Comparison of ENCODE assay signal across 24 mouse cellular contexts in genomic region chr13:13552020-13552419, GRCm38 (mm10). TPM values are rescaled to one million over a fixed set of nuclear protein-coding genes. Genes with fewer than 3 reads are reported as not detected.
DNase-seq lines count a peak whose midpoint lies in the region; ATAC-seq and TF ChIP-seq lines count a peak whose summit lies in the region.
"Had no signal": no experiment of that assay in that cellular context is flagged by ENCODE, and none has a peak within 500 bp of the region (broad histone marks: within the 10 kb centered on the region; RNA-seq: fewer than 3 reads in every experiment).

No protein-coding gene starts in this region.

- no peak overlapping the region for H3K27ac ChIP-seq in embryonic facial prominence, embryonic 11.5 days (replicated peaks; ENCODE audit: low read depth, low read length)
- H3K27ac ChIP-seq in embryonic facial prominence, embryonic 10.5 days (replicated peaks): no peak overlapping the region
- H3K27ac ChIP-seq in midbrain, embryonic 12.5 days (replicated peaks): no peak overlapping the region
- H3K27ac ChIP-seq in midbrain, embryonic 15.5 days: no peak overlapping the region
- no peak overlapping the region for H3K27ac ChIP-seq in stomach, postnatal 0 days (replicated peaks)
- H3K27ac ChIP-seq: embryonic facial prominence, embryonic 15.5 days; heart, embryonic 10.5 days; hindbrain, embryonic 15.5 days; kidney, postnatal 0 days had no signal

- no peaks in the 10 kb centered on the region for H3K4me1 ChIP-seq in embryonic facial prominence, embryonic 11.5 days (ENCODE audit: control insufficient read depth, insufficient read depth, low read length)
- peaks cover 5% of the 10 kb centered on the region; the same call in 1 of the 2 replicates for H3K4me1 ChIP-seq in embryonic facial prominence, embryonic 10.5 days
- no peaks in the 10 kb centered on the region for H3K4me1 ChIP-seq in midbrain, embryonic 12.5 days
- no peaks in the 10 kb centered on the region for H3K4me1 ChIP-seq in midbrain, embryonic 15.5 days
- H3K4me1 ChIP-seq in stomach, postnatal 0 days (replicated peaks; ENCODE audit: control insufficient read depth, insufficient read depth): no peaks in the 10 kb centered on the region
- H3K4me1 ChIP-seq: embryonic facial prominence, embryonic 15.5 days; hindbrain, embryonic 15.5 days had no signal

- no peaks in the 10 kb centered on the region for H3K36me3 ChIP-seq in embryonic facial prominence, embryonic 11.5 days (replicated peaks; ENCODE audit: control insufficient read depth, insufficient read depth, low read depth, low read length)
- no peaks in the 10 kb centered on the region for H3K36me3 ChIP-seq in embryonic facial prominence, embryonic 10.5 days (replicated peaks)
- no peaks in the 10 kb centered on the region for H3K36me3 ChIP-seq in midbrain, embryonic 12.5 days
- H3K36me3 ChIP-seq in midbrain, embryonic 15.5 days (replicated peaks): no peaks in the 10 kb centered on the region
- no peaks in the 10 kb centered on the region for H3K36me3 ChIP-seq in stomach, postnatal 0 days (ENCODE audit: control insufficient read depth, insufficient read depth, low read length)
- H3K36me3 ChIP-seq: embryonic facial prominence, embryonic 15.5 days; G1E; heart, embryonic 10.5 days; hindbrain, embryonic 15.5 days had no signal

- no peaks in the 10 kb centered on the region for H3K27me3 ChIP-seq in embryonic facial prominence, embryonic 11.5 days (ENCODE audit: control insufficient read depth, insufficient read depth, low read length)
- H3K27me3 ChIP-seq in embryonic facial prominence, embryonic 10.5 days (replicated peaks; ENCODE audit: low read depth, poor library complexity, severe bottlenecking): no peaks in the 10 kb centered on the region
- peaks cover 77% of the 10 kb centered on the region for H3K27me3 ChIP-seq in midbrain, embryonic 12.5 days
- no peaks in the 10 kb centered on the region for H3K27me3 ChIP-seq in midbrain, embryonic 15.5 days (replicated peaks)
- H3K27me3 ChIP-seq in Patski: no peaks in the 10 kb centered on the region
- H3K27me3 ChIP-seq in stomach, postnatal 0 days (ENCODE audit: control insufficient read depth, insufficient read depth, low read length): no peaks in the 10 kb centered on the region
- H3K27me3 ChIP-seq: embryonic facial prominence, embryonic 15.5 days; hindbrain, embryonic 15.5 days had no signal

- peak; percentile 3 for DNase-seq in embryonic facial prominence, embryonic 11.5 days (ENCODE audit: low spot score)
- no peak for DNase-seq in embryonic facial prominence, embryonic 10.5 days (ENCODE audit: low spot score)
- peak; percentile 50 for DNase-seq in Patski (ENCODE audit: low read depth, low spot score)
- no peak for DNase-seq in stomach, postnatal 0 days (ENCODE audit: low spot score)
- no peak for DNase-seq in cerebellum, adult 11-12 months
- DNase-seq in frontal cortex, postnatal 25 days (ENCODE audit: low spot score in 2 of 2): no peak
- DNase-seq: cerebellum, adult 9-10 months; gastrocnemius, postnatal 25 days; heart, postnatal 14 days; layer of hippocampus, postnatal 36 days; left cerebral cortex, postnatal 4 days; lung, adult 18-20 months; right cerebral cortex, adult 18-20 months; thymus, adult 18-20 months had no signal

- 51% methylated on average over 3 of the region's 3 CpGs for WGBS in embryonic facial prominence, embryonic 11.5 days
- WGBS in embryonic facial prominence, embryonic 10.5 days: 37% methylated on average over 3 of the region's 3 CpGs
- 25% methylated on average over 3 of the region's 3 CpGs for WGBS in midbrain, embryonic 12.5 days
- WGBS in midbrain, embryonic 15.5 days: 27% methylated on average over 3 of the region's 3 CpGs
- 38% methylated on average over 3 of the region's 3 CpGs for WGBS in stomach, postnatal 0 days

- no peak overlapping the region for H3K4me2 ChIP-seq in embryonic facial prominence, embryonic 11.5 days (ENCODE audit: low read depth, low read length)
- H3K4me2 ChIP-seq in midbrain, embryonic 12.5 days (replicated peaks): no peak overlapping the region
- H3K4me2 ChIP-seq in midbrain, embryonic 15.5 days: no peak overlapping the region
- H3K4me2 ChIP-seq in stomach, postnatal 0 days (replicated peaks; ENCODE audit: low read depth): no peak overlapping the region
- H3K4me2 ChIP-seq: embryonic facial prominence, embryonic 15.5 days; hindbrain, embryonic 15.5 days had no signal

- no peak for TF ChIP-seq CTCF in Patski (IDR thresholded peaks at IDR 0.05)
- TF ChIP-seq CTCF in stomach, postnatal 0 days (IDR thresholded peaks at IDR 0.05; ENCODE audit: low read depth): no peak

- H3K9me3 ChIP-seq in embryonic facial prominence, embryonic 11.5 days (replicated peaks; ENCODE audit: control insufficient read depth, low read length): no peaks in the 10 kb centered on the region
- H3K9me3 ChIP-seq in embryonic facial prominence, embryonic 10.5 days: no peaks in the 10 kb centered on the region
- H3K9me3 ChIP-seq in midbrain, embryonic 12.5 days: no peaks in the 10 kb centered on the region
- no peaks in the 10 kb centered on the region for H3K9me3 ChIP-seq in midbrain, embryonic 15.5 days
- no peaks in the 10 kb centered on the region for H3K9me3 ChIP-seq in stomach, postnatal 0 days (ENCODE audit: control insufficient read depth, low read length)
- H3K9me3 ChIP-seq: embryonic facial prominence, embryonic 15.5 days; G1E; heart, embryonic 10.5 days; hindbrain, embryonic 15.5 days had no signal

- in situ Hi-C loops in Patski (cut with MboI; ENCODE audit: low pct_unique_long_range_greater_than_20kb): no loop called here

- H3K9ac ChIP-seq in embryonic facial prominence, embryonic 11.5 days (replicated peaks; ENCODE audit: low read length): no peak overlapping the region
- no peak overlapping the region for H3K9ac ChIP-seq in midbrain, embryonic 12.5 days (replicated peaks)
- no peak overlapping the region for H3K9ac ChIP-seq in midbrain, embryonic 15.5 days
- H3K9ac ChIP-seq in stomach, postnatal 0 days (ENCODE audit: low read length): no peak overlapping the region
- H3K9ac ChIP-seq: embryonic facial prominence, embryonic 15.5 days; hindbrain, embryonic 15.5 days had no signal

- H3K4me3 ChIP-seq in embryonic facial prominence, embryonic 11.5 days (ENCODE audit: low read depth, low read length): no peak overlapping the region
- H3K4me3 ChIP-seq in embryonic facial prominence, embryonic 10.5 days: no peak overlapping the region
- H3K4me3 ChIP-seq in midbrain, embryonic 12.5 days: no peak overlapping the region
- no peak overlapping the region for H3K4me3 ChIP-seq in midbrain, embryonic 15.5 days
- H3K4me3 ChIP-seq in stomach, postnatal 0 days (ENCODE audit: low read depth, low read length): no peak overlapping the region
- H3K4me3 ChIP-seq: embryonic facial prominence, embryonic 15.5 days; heart, embryonic 10.5 days; hindbrain, embryonic 15.5 days; megakaryocyte, embryonic 14.5 days had no signal

- TF ChIP-seq EP300 in stomach, postnatal 0 days (optimal IDR thresholded peaks at IDR 0.05): no peak

- POLR2A ChIA-PET in Patski (lab: Charles Lee): no interaction called here

- CTCF ChIA-PET in Patski (lab: Charles Lee): interaction anchor here (0.9 to 1.0 kb wide), 2 partner anchors 21 to 36 kb away, joined by 3 read pairs; no protein-coding TSS in a partner anchor

- ATAC-seq in embryonic facial prominence, embryonic 11.5 days (replicated peaks; ENCODE audit: insufficient number of reproducible peaks, low FRiP score, low TSS enrichment, low read depth): no peak
- ATAC-seq in midbrain, embryonic 12.5 days (ENCODE audit: low FRiP score, low read depth): peak; percentile 81
- no peak for ATAC-seq in midbrain, embryonic 15.5 days (replicated peaks)
- peak; percentile 87 for ATAC-seq in Patski
- ATAC-seq in stomach, postnatal 0 days (ENCODE audit: low FRiP score, low TSS enrichment): peak; percentile 32; the same call in 1 of the 2 replicates
- ATAC-seq: CD4-positive, CD25-positive, alpha-beta regulatory T cell, adult 4 months; intestine, embryonic 16.5 days had no signal

RNA-seq across cellular contexts. Expression of gene Lyst, which starts 38.2 kb away (rescaled TPM):
- polyA plus RNA-seq in embryonic facial prominence, embryonic 11.5 days (2014; fragmentation: Nextera tagmentation; extraction: Ambion mirVana): 1.6 and 2.3 TPM in 2 replicates
- 3.5 and 3.6 TPM in 2 replicates for polyA plus RNA-seq in embryonic facial prominence, embryonic 10.5 days (2016; fragmentation: Nextera tagmentation; extraction: Ambion mirVana)
- 3.8 and 4.7 TPM in 2 replicates for polyA plus RNA-seq in midbrain, embryonic 12.5 days (2016; fragmentation: Nextera tagmentation; extraction: Ambion mirVana)
- polyA plus RNA-seq in midbrain, embryonic 15.5 days (2015; fragmentation: Nextera tagmentation; extraction: Ambion mirVana): 5.1 and 5.6 TPM in 2 replicates
- 28.2 TPM for polyA plus RNA-seq in Patski (2021)
- 2.0 and 2.6 TPM in 2 replicates for polyA plus RNA-seq in stomach, postnatal 0 days (2015; fragmentation: Nextera tagmentation; extraction: Ambion mirVana)

Comparison
In these comparisons a context has a peak if more than half of its experiments do, and no peak if none do; other contexts are left out.
1. ATAC-seq: peak in midbrain, embryonic 12.5 days (single experiment), Patski (single experiment) and stomach, postnatal 0 days (single experiment); none in embryonic facial prominence, embryonic 11.5 days (single experiment) and midbrain, embryonic 15.5 days (single experiment).
2. DNase-seq: peak in embryonic facial prominence, embryonic 11.5 days (single experiment) and Patski (single experiment); none in embryonic facial prominence, embryonic 10.5 days (single experiment), stomach, postnatal 0 days (single experiment), cerebellum, adult 11-12 months (single experiment) and frontal cortex, postnatal 25 days (0 of 2).